ENCODE assay signal across 31 mouse cellular contexts in the genomic region with DNA sequence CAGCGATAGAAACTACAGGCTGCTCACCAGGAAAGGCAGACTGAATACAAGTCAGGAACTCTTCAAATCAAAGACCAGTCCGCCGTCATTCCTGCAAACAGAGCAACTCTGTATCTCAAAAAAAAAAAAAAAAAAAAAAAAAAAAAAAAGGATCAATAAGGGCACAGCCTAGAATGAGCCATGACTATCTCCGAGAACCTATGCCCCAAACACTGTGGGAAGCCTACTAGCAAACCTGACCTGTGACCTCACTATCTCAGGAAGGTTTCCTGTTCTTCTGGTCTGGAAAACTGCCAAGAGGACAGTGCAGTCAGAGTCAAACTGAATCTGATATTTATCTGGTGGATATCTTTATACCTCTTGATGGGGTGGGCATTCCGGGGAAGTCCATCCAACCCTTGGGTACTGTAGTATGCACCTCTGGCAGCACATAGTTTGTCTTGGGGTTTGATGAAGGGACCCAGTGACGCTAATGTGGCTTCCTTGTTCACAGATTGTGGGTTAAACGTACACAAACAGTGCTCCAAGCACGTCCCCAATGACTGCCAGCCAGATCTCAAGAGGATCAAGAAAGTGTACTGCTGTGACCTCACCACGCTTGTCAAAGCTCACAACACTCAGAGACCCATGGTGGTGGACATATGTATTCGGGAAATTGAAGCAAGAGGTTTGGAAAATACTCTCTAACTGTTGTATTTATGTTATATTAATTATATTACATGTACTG. TPM values are rescaled to one million over a fixed set of nuclear protein-coding genes. Genes with fewer than 3 reads are reported as not detected.
A peak's percentile ranks its signal among the peaks of the same experiment; 100 is the strongest.
DNase-seq lines count a peak whose midpoint lies in the region; ATAC-seq and TF ChIP-seq lines count a peak whose summit lies in the region.
"Had no signal": no experiment of that assay in that cellular context is flagged by ENCODE, and none has a peak within 500 bp of the region (broad histone marks: within the 10 kb centered on the region; RNA-seq: fewer than 3 reads in every experiment).

No protein-coding gene starts in this region.

- H3K9me3 ChIP-seq in intestine, embryonic 14.5 days (ENCODE audit: control insufficient read depth, low read length) = no peaks in the 10 kb centered on the region
- no peaks in the 10 kb centered on the region for H3K9me3 ChIP-seq in liver, embryonic 12.5 days (replicated peaks)
- no peaks in the 10 kb centered on the region for H3K9me3 ChIP-seq in liver, postnatal 0 days (ENCODE audit: low read length)
- H3K9me3 ChIP-seq: embryonic facial prominence, embryonic 10.5 days; embryonic facial prominence, embryonic 15.5 days; forebrain, embryonic 13.5 days; lung, embryonic 15.5 days; midbrain, embryonic 12.5 days; neural tube, embryonic 12.5 days had no signal

- no peak overlapping the region for H3K4me2 ChIP-seq in intestine, embryonic 14.5 days (ENCODE audit: low read length)
- no peak overlapping the region for H3K4me2 ChIP-seq in liver, embryonic 12.5 days
- peak overlapping the region; percentile 20; the same call in 1 of the 2 replicates for H3K4me2 ChIP-seq in liver, postnatal 0 days (ENCODE audit: low read depth, low read length)
- H3K4me2 ChIP-seq: embryonic facial prominence, embryonic 15.5 days; forebrain, embryonic 13.5 days; heart, embryonic 11.5 days; hindbrain, embryonic 14.5 days; lung, embryonic 15.5 days; midbrain, embryonic 12.5 days; neural tube, embryonic 12.5 days had no signal

- no peak overlapping the region for H3K4me3 ChIP-seq in cerebellum, adult 2 months (replicated peaks; ENCODE audit: insufficient read depth, low read depth, low read length)
- H3K4me3 ChIP-seq in intestine, embryonic 14.5 days (ENCODE audit: low read depth, low read length) = no peak overlapping the region
- no peak overlapping the region for H3K4me3 ChIP-seq in liver, embryonic 12.5 days
- H3K4me3 ChIP-seq in liver, postnatal 0 days (ENCODE audit: low read depth, low read length) = no peak overlapping the region
- H3K4me3 ChIP-seq: embryonic facial prominence, embryonic 10.5 days; embryonic facial prominence, embryonic 15.5 days; forebrain, embryonic 13.5 days; lung, embryonic 15.5 days; midbrain, embryonic 12.5 days; myocyte; neural tube, embryonic 12.5 days had no signal

- H3K27me3 ChIP-seq in cerebellum, adult 2 months (ENCODE audit: control insufficient read depth, insufficient read depth, low read length) = no peaks in the 10 kb centered on the region
- no peaks in the 10 kb centered on the region for H3K27me3 ChIP-seq in intestine, embryonic 14.5 days (replicated peaks; ENCODE audit: control insufficient read depth, insufficient read depth, low read length)
- no peaks in the 10 kb centered on the region for H3K27me3 ChIP-seq in liver, embryonic 12.5 days (replicated peaks)
- no peaks in the 10 kb centered on the region for H3K27me3 ChIP-seq in liver, postnatal 0 days (ENCODE audit: insufficient read depth, low read length)
- H3K27me3 ChIP-seq: embryonic facial prominence, embryonic 15.5 days; forebrain, embryonic 13.5 days; lung, embryonic 15.5 days; midbrain, embryonic 12.5 days; neural tube, embryonic 12.5 days; Patski had no signal

- no peak for TF ChIP-seq POLR2A in cerebellum, adult 2 months (IDR thresholded peaks at IDR 0.05; ENCODE audit: borderline replicate concordance, insufficient read depth, low read length)

- TF ChIP-seq CTCF in cerebellum, adult 2 months (IDR thresholded peaks at IDR 0.05; ENCODE audit: borderline replicate concordance, insufficient read depth, low read depth, low read length) = no peak
- TF ChIP-seq CTCF in liver, postnatal 0 days (IDR thresholded peaks at IDR 0.05; ENCODE audit: low read depth) = no peak

- DNase-seq in cerebellum, adult 2 months = no peak
- DNase-seq in cerebellum, adult 8-10 months = no peak
- no peak for DNase-seq in intestine, embryonic 14.5 days (ENCODE audit: low spot score)
- DNase-seq in liver, postnatal 0 days = no peak
- DNase-seq in layer of hippocampus, postnatal 14 days (ENCODE audit: low spot score in 2 of 2) = no peak
- DNase-seq in spleen, postnatal 4 days (ENCODE audit: low spot score in 2 of 2) = no peak
- DNase-seq: adrenal gland, postnatal 10 days; cerebellum, adult 11-12 months; cerebellum, postnatal 14 days; gastrocnemius, postnatal 25 days; heart, adult 18-20 months; layer of hippocampus, postnatal 36 days; left cerebral cortex, postnatal 4 days; lung, postnatal 36 days; right cerebral cortex, adult 18-20 months; thymus, adult 2 months; thymus, postnatal 36 days had no signal

- 60% methylated on average over 10 of the region's 10 CpGs for WGBS in cerebellum, adult 2 months
- 55% methylated on average over 10 of the region's 10 CpGs for WGBS in intestine, embryonic 14.5 days
- 51% methylated on average over 10 of the region's 10 CpGs for WGBS in liver, embryonic 12.5 days (ENCODE audit: insufficient replicate concordance)
- 53% methylated on average over 10 of the region's 10 CpGs for WGBS in liver, postnatal 0 days (ENCODE audit: insufficient replicate concordance)

- no peak overlapping the region for H3K9ac ChIP-seq in intestine, embryonic 14.5 days (ENCODE audit: low read length)
- no peak overlapping the region for H3K9ac ChIP-seq in liver, embryonic 12.5 days
- H3K9ac ChIP-seq in liver, postnatal 0 days (replicated peaks) = no peak overlapping the region
- H3K9ac ChIP-seq: embryonic facial prominence, embryonic 15.5 days; forebrain, embryonic 13.5 days; hindbrain, embryonic 14.5 days; lung, embryonic 15.5 days; midbrain, embryonic 12.5 days; neural tube, embryonic 12.5 days had no signal

- H3K27ac ChIP-seq in cerebellum, adult 2 months (ENCODE audit: insufficient read depth, low read length) = peak overlapping the region; percentile 61; the same call in 1 of the 2 replicates
- H3K27ac ChIP-seq in intestine, embryonic 14.5 days (ENCODE audit: low read depth) = no peak overlapping the region
- no peak overlapping the region for H3K27ac ChIP-seq in liver, embryonic 12.5 days
- H3K27ac ChIP-seq in liver, postnatal 0 days (ENCODE audit: low read depth) = peak overlapping the region; percentile 61
- H3K27ac ChIP-seq: embryonic facial prominence, embryonic 10.5 days; embryonic facial prominence, embryonic 15.5 days; forebrain, embryonic 13.5 days; hindbrain, embryonic 14.5 days; lung, embryonic 15.5 days; midbrain, embryonic 12.5 days; neural tube, embryonic 12.5 days had no signal

- no peaks in the 10 kb centered on the region for H3K36me3 ChIP-seq in intestine, embryonic 14.5 days (ENCODE audit: control insufficient read depth, insufficient read depth, low read length)
- no peaks in the 10 kb centered on the region for H3K36me3 ChIP-seq in liver, embryonic 12.5 days
- H3K36me3 ChIP-seq in liver, postnatal 0 days (replicated peaks; ENCODE audit: insufficient read depth, low read length) = no peaks in the 10 kb centered on the region
- H3K36me3 ChIP-seq: embryonic facial prominence, embryonic 10.5 days; embryonic facial prominence, embryonic 15.5 days; lung, embryonic 15.5 days; neural tube, embryonic 12.5 days had no signal

- ATAC-seq in intestine, embryonic 14.5 days (replicated peaks; ENCODE audit: low FRiP score, low TSS enrichment, low read depth) = peak; percentile 43; the same call in 1 of the 2 replicates
- ATAC-seq in liver, embryonic 12.5 days = peak; percentile 70
- ATAC-seq in liver, postnatal 0 days = peak; percentile 72
- no peak for ATAC-seq in megakaryocyte-erythroid progenitor cell, adult 5-6 weeks (replicated peaks; ENCODE audit: low FRiP score, low TSS enrichment, poor library complexity, severe bottlenecking)
- ATAC-seq: forebrain, embryonic 13.5 days; Patski had no signal

- TF ChIP-seq EP300 in liver, postnatal 0 days (IDR thresholded peaks at IDR 0.05; ENCODE audit: low read depth) = no peak

- H3K4me1 ChIP-seq in cerebellum, adult 2 months (ENCODE audit: control insufficient read depth, insufficient read depth, low read length) = peaks cover 6% of the 10 kb centered on the region
- H3K4me1 ChIP-seq in intestine, embryonic 14.5 days (replicated peaks; ENCODE audit: control insufficient read depth, insufficient read depth, low read length) = no peaks in the 10 kb centered on the region; the same call in 1 of the 2 replicates
- no peaks in the 10 kb centered on the region for H3K4me1 ChIP-seq in liver, embryonic 12.5 days
- 0 out of 2 replicates have a peak, but pooled peaks cover 3% of the 10 kb centered on the region for H3K4me1 ChIP-seq in liver, postnatal 0 days (ENCODE audit: insufficient read depth)
- H3K4me1 ChIP-seq: embryonic facial prominence, embryonic 10.5 days; embryonic facial prominence, embryonic 15.5 days; forebrain, embryonic 13.5 days; midbrain, embryonic 12.5 days; neural tube, embryonic 12.5 days had no signal

RNA-seq across cellular contexts. Expression of gene Prr15, which starts 35.7 kb away (rescaled TPM):
- 1.9 and 2.7 TPM in 2 replicates for polyA plus RNA-seq in cerebellum, adult 2 months (2012; rRNA removed)
- polyA plus RNA-seq in intestine, embryonic 14.5 days (2014; fragmentation: Nextera tagmentation; extraction: Ambion mirVana) = 8.6 and 10.2 TPM in 2 replicates
- 0.67 and 0.80 TPM in 2 replicates for polyA plus RNA-seq in liver, embryonic 12.5 days (2016; fragmentation: Nextera tagmentation; extraction: Ambion mirVana)
- 0.81 and 0.94 TPM in 2 replicates for polyA plus RNA-seq in liver, postnatal 0 days (2015; fragmentation: Nextera tagmentation; extraction: Ambion mirVana)
- 0.52 TPM in 1 of 2 replicates, not detected in the other for total RNA-seq in megakaryocyte-erythroid progenitor cell, adult 5-6 weeks (2014; fragmentation: Nextera tagmentation)
- 0.19 TPM in 1 of 2 replicates, not detected in the other for total RNA-seq in megakaryocyte-erythroid progenitor cell, adult 5-6 weeks (2017)
- total RNA-seq in layer of hippocampus, postnatal 14 days (2021) = under 1 TPM; 0.62 to 0.99 TPM
- total RNA-seq: megakaryocyte, adult 5-6 weeks; MEL had no signal

Comparison
In these comparisons a context has a peak if more than half of its experiments do, and no peak if none do; other contexts are left out.
1. H3K27ac ChIP-seq: peak in cerebellum, adult 2 months (single experiment) and liver, postnatal 0 days (single experiment); none in intestine, embryonic 14.5 days (single experiment) and liver, embryonic 12.5 days (single experiment).